Mouse (Mus musculus): ENCODE results near the gene Myl12a.

The Myl12a gene

DNA sequence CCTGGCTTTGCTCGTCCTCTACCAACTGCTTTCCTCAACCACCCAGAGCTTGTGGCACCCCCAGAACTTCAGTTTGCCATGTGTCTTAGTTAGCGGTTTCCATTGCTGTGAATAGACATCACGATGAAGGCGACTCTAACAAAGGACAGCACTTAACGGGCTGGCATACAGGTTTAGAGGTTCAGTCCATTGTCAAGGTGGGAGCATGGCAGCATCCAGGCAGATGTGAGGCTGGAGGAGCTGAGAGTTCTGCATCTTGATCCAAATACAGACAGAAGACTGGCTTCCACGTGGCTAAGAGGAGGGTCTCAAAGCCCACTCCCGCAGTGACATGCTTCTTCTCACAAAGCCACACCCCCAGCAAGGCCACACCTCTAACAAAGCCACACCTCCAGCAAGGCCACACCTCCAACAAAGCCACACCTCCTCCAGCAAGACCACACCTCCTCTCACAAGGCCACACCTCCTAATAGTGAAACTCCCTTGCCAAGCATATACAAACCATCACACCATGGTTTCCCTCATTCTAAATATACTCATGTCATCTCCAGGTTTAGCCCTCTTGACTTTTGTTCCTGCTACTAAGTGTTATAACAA is 8.1 kb upstream of the Myl12a start:
- DNase-seq (ENCODE audit: low spot score): no peak

DNA sequence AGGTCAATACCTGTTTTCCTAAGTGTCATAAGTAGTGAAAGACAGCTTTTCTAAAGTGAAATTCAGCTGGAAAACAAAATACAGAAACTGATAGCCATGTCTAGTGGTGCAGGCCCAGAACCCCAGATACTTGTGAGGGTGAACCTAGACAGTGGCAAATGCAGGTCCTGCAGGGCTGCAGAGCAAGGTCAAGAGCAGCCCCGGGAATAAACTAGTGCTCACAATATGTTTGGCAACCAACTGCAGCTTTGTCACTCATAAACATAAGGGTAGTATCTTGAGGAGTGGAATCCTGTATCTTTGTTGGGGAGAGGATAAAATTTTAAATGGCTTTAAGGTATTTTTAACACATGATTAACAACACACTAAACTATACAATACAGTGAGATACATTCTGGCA is 7.1 kb upstream of the Myl12a start:
- no peak for DNase-seq (ENCODE audit: low spot score)

DNA sequence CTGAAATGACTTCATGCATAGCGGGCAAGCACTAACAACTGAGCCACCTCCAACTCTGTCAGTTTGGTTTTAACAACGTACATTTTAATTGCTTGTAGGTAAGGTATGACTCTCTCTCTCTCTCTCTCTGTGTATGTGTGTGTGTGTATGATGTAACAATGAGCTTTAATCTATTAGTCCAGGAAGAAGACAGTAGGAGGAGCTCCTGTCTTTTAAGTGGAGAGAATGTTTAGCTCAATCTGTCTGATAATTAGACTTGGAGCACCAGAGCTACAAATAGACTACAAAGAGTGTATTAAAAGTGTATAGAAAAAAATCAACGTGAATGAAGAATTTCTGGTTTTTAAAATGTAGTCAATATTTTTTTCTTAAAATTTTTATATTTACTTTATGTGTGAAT is 6.0 kb upstream of the Myl12a start:
- no peak for DNase-seq (ENCODE audit: low spot score)

DNA sequence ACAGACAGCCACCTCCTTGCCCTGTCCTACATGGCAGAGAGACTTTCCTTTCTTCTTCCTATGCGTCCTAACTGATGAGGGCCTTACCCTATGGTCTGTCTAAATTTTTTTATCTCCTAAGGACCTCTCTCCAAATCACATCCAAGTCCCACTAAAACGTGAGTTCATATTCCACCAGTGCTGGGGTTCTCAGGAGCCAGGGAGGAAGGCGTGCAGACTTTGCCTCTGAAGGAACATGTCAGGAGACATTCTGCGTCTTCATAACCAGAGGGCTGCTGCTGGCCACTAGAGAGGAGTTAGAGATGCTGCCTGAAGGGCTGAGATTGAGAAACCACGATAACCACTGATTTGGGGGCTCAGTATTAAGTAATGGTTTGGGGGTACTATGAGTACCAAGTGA is 4.3 kb upstream of the Myl12a start:
- DNase-seq (ENCODE audit: low spot score): no peak

DNA sequence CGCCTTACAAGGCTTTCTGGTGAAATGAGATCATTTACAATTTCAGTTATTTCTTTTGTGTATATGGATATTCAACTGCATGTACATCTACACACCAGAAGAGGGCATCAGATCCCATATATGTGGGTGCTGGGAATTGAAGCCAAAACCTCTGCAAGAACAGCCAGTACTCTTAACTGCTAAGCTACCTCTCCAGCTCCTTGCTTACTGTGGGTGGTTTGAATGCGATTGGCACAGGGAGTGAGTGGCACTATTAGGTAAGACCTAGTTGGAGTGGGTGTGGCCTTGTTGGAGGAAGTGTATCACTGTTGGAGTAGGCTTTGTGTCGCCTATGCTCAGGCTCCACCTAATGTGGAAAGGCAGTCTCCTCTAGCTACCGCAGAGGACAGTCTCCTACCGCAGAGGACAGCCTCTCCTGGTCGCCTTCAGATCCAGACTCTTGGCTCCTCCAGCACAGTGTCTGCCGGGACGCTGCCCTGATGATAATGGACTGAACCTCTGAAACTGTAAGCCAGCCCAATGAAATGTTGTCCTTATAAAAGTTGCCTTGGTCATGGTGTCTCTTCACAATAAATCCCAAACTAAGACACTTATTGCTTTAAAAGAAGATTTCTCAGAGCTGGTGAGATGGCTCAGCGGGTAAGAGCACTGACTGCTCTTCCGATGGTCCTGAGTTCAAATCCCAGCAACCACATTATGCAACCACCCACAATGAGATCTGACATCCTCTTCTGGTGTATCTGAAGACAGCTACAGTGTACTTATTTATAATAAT is 1.7 kb upstream of the Myl12a start:
- DNase-seq (ENCODE audit: low spot score): no peak

DNA sequence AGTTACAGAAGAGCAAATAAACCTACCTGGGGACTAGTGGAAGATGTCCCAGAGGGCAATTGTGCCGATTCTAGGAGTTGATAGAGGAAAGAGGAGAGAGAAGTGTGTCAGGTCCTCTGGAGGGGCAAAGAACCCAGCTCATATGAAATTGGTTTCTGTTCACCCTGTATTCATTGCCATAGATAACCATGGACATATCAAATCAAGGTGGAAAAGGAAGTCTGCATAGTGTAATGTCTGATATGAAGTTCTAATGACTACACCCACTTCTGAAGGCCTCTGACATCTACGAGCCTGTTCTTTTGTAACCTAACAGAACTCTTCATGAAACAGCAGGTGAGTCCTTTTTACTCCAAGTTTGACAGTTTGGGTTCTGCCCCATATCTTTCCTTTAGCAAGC is 1.0 kb upstream of the Myl12a start:
- no peak for DNase-seq (ENCODE audit: low spot score)

DNA sequence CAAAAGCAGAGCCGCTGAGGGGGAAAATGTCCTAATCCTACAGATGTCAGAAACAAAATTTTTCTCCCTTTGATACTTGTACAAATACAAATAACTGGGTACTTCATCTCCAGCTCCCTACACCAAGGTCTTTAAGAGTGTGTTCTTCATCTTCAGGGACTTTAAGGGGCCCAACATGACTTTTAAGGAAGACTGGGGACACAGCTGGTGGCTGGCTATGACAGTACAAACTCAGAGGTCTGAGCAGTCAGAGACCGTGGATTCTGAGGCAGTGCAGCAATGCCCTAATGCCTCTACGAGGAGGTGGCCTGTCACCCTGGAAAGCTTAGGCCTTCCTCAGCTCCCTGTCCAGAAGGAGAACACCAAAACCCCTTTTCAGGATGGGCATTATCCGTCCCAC is 434 bp upstream of the Myl12a start:
- no peak for DNase-seq (ENCODE audit: low spot score)

DNA sequence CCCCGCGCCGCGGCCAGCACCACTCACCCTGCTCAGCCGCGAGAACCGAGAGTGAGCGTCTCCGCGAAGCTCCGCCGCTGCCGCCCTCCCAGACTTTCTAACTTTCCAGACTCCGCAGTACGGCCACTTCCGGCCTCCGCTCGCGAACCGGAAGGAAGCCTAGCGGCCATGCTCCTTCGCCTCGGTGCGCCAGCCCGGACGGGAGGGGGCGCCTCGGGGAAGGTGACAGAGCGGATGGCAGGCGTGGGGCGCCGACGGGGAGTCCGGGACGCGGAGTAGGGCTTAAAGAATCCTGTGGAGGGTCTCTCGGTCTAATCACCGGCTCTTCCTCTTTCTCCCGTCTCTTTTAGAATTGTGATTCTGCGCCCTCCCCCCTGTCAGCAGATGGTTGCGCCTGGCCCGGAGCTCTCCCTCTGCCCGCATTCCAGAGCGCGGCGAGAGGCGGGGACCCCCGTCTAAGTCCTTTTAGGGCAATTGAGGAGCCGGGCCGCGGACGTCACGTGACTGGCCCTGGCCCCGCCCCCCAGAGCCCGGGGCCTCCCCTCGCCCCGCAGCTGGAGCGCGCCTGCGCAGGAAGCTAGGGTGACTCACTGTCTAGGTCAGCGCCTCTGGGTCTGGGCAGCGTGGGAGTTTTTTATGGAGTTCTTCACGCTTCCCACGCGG is 466 bp downstream of the Myl12a start, which contains the start of gene Myom1:
TSS of gene Myom1 (plus strand) at position 553 of the 663 bp plus-strand sequence.
- DNase-seq (ENCODE audit: low spot score): peak; percentile 98

DNA sequence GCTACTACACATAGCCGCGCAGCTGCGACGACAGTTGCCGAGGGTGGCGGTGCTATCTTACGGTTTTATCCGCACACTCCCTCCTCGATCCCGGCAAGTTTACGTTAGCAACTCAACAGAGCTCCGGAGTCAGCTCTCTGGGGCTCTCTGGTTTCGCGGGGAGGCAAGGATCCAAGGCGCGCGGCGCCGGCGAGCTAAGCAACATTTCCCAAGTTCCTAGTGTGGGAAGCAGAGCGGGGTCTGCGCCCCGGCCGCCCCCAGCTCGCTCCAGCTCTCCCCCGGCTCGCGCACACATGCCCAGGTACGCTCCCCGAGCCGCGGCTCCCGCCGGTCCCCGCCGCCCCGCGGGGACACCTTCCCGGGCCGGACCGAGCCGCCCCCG is 988 bp downstream of the Myl12a start:
- DNase-seq (ENCODE audit: low spot score): peak; percentile 47

DNA sequence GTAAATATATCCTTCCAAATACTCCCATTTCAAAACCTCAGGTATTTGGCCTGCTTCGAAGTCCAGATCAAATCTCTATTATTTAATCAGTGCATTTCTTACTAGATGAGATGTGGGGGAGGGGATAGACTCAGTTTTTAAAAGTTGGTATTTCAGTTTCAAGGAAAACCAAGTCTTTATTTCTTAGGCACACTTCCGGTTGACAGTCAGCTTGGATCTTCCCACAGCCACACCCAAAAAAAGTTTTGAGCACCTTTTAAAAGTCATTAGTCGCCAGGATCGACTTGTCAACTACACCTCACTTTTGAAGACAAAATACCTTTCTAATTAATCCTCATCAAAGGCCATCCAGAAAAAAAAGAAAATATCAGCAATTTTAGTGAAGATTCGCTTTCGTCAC is 1.6 kb downstream of the Myl12a start:
- no peak for DNase-seq (ENCODE audit: low spot score)

DNA sequence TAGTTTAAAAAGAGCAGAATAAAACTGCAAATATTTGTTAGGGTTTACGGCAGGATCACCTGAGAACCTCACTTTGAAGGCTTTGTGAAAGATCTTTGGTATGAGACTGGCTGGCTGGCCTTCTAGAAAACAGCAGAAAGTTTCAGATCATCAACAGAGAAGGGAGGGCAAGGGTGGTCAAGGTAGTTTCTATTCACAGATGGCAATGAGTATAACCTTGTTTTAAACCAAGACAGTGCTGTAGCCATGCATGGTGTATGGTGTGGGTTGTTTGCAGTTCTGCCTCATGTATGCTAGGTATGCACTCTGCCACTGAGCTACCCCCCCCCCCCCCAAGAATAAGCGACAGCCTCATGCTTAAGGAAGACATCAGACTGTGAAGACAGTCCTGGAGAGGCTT is 2.4 kb downstream of the Myl12a start:
- DNase-seq (ENCODE audit: low spot score): no peak

DNA sequence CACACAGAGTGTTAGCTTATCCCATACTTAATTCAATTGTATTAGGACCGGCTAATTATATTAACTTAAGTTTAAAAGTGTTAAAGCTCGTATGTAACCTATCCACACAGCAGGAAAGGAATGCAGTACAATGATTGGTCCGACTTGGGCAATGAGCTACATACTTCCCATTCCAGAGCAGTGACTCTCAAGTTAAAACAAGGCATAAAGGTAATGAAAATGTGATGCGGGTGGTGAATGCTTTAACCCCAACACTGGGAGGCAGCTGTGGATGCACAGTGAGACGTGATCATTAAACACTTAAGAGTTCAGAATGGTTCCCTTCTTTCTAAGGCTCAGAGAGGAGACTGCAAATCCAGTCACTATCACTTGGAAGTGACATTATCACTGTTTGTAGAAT is 3.5 kb downstream of the Myl12a start:
- DNase-seq (ENCODE audit: low spot score): no peak

DNA sequence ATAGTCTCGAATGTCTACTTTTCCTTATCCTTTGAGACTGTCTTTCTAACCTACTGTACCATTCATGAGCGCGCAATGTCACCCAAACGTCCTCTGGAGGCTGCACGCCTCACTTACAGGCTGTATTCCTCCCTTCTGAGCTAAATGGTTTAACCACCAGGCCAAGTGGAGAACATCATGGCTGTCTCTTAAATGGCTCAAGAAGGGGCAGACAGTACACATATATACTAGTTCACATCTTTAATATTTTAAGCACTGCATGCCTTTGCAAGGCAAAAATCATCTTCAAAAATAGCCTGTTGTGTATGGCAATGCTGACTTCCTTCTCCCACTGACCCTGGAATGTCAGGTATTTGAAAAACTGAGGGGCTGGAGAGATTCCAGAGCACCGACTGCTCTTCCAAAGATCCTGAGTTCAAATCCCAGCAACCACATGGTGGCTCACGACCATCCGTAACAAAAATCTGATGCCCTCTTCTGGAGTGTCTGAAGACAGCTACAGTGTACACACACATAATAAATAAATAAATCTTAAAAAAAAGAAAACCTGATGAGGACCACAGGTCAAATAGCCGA is 4.2 kb downstream of the Myl12a start:
- no peak for DNase-seq (ENCODE audit: low spot score)

DNA sequence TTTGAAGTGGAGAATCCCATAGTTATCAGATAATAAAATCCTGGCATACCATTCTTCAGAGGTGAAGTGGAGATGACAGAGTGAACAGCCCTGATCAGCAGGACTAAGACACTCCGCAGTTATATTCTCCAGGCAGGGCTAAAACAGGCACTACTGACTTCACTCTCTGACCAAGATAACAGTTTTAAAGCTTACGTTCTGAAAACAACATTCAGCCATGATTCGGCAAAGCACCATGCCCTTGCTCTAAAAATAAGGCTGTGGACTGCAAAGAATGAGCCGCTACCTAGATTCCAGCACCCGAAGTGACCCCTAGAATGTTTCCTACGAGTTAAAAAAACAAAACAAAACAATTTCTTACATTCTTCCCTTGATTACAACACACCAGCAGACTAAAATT is 4.8 kb downstream of the Myl12a start:
- DNase-seq (ENCODE audit: low spot score): no peak

DNA sequence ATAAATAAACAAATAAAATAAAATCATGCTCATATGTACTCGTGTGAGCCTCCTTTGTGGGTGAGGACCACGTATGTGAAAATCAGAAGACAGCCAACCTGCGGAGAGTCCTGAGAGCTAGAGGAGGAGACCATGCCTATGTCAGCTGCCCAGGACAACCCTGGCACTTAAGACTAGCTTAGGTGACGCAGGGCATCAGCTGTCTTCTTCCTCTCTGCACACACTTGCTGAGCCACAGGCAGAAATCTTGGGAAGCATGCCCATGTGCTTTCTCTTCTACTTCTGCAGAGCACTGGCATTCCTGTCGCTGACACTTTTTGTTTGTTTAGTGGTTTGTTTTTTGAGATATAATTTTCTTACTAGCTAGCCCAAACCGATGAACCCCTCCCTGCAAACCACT is 7.1 kb downstream of the Myl12a start:
- DNase-seq (ENCODE audit: low spot score): no peak

DNA sequence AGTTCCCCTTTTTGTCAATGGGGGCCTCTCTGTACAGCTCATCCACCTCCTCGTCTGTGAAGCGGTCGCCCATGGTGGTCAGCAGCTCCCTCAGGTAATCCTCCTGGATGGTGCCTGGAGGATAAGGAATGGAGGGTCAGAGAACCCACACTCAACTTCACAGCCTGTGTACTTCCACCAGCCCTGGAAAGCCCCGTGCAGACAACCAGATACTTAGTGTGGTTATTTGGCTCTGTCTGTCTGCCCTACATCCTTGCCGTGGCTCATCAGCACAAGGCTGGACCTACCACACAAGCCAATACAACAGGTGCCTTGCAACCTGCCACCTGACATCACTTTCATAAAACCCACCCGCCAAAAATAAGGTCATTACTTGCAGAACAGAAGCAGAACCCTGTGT is 8.0 kb downstream of the Myl12a start:
- DNase-seq (ENCODE audit: low spot score): no peak

DNA sequence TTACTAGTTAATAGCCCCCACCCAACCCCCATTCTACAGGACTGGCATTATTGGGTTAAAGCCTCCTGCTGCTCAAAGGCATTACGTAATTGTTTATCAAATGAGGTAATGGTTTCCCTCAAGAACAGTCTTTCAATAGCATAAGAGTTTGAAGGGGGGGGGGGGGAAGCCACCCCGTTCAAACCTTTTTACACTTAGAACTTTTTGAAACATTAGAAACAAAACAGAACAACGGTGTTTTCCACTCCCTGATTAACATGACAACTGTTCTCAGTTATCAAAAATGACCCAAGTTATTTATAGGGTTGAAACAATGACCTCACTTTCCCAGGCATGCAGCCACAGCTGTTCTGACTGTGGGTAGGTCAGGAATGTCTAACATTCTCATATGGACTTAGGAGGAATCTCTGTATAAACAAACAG is 9.3 kb downstream of the Myl12a start:
- no peak for DNase-seq (ENCODE audit: low spot score)

DNA sequence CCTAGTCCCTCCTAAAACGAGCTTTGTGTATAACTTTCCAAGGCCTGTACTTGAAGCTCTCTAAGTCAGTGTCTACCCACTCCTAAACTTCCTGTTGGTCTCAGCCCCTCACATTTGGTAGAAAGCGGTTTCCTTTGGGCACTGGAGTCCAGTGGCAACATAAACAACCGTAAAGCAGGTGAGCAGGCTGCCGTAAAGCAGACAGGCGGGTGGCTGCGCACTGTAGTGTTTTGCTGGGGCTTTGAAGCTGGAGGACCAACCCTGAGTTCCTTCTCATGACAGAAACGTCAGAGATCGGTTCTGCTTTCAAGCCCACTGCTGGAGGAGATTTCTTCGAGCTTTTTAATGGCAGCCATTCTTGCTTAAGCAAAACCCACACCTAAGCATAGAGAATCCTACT is 10.0 kb downstream of the Myl12a start:
- no peak for DNase-seq (ENCODE audit: low spot score)

DNA sequence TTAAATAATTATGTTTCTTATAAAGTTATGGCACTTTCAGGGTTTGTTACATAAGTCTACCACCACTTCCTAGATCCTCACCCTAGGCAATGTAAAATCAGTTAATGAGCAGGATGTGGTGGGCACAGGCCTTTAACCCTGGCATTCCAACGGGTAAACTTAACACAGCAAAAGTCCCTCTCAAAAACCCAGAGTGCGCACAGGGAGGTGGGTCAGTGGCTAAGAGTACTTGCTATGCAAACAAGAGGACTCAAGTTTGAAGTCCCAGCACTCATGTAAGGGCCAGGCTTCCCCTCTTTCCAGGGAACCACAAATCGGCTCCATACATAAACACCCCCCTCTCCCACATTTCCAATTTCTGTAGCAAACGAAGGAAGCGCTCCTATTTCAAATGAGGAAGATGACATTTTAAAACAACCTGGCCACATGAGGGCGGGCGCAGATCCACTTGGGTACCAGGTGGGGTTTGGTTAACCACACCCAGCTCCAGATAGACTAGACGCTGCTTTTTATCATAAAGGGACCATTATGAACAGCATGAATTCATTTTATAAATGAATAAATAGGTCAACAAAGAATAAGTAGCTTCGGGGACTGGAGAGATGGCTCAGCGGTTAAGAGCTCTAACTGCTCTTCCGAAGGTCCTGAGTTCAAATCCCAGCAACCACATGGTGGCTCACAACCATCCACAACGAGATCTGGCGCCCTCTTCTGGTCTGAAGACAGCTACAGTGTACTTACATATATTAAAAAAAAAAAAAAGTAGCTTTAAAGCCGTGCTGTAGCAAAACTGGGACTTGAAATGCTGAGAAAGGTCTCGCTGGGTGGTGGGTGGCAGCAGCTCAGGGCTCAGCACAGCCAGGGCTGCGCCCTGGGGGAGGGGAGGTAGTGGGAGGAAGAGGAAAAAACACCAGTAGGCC is 10.7 kb downstream of the Myl12a start:
- no peak for DNase-seq (ENCODE audit: low spot score)

DNA sequence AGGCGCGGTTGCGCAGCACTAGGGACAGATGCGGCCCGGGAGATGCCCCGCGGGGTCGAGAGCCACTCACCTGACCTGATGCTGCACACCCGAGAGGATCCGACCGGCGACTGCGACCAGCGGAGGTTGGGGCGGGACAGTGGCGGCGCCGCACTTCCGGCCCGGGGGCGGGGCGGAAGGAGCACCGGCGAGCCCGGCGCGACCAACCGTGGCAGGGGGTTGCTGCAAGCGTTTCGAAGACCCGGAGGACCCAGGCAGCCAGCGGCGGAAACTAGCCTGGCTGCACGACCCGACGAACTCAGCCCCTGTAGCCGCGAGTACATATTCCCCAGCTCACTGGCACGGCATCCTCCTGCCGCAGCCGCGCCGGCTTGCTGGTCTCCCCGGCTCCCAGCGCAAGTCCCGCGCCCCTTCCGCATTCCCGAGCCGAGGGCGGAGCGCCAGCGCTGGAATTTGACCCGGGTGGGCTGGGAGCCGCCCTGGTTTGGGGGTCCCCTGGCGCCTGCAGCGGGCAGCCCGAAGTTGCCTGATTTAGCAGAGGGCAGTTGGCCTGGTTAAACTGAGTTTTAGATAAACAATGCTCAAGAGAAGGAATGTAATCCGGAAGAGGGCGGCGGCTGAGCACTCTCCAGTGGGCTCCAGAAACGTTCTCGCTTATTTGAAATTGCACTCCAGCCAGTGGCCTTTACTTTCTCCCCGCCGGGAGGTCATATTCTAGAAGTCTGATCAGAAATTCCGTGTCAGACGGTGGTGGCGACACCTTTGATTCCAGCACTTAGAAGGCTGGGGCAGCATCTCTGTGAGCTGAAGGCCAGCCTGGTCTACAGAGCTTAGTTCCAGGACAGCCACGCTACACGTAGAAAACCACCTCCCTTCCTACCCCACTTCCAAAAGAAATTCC is 12.0 kb downstream of the Myl12a start:
- DNase-seq (ENCODE audit: low spot score): peak; percentile 81

DNA sequence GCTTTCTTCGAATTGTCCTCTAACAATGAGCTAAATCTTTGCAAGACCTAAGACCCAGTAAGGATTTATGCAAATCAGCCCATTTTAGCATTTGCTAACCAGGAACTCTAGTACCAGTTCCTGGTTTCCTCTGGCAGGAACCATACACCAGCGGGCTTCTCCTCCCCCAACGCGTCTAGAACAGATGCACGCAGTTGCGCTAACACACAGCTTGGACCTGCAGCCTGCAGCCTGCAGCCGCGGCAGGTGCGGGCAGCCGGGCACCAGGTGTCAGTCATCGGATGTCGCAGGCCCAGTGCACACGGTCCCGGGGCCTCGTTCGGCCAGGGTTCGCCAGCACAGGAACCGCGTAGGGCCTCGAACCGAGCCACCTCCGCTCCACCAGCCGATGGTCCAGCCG is 12.7 kb downstream of the Myl12a start:
- peak; percentile 41 for DNase-seq (ENCODE audit: low spot score)
